Mouse (Mus musculus): Measurements from ENCODE around the gene Arl9.

- TF ChIP-seq CTCF (IDR thresholded peaks at IDR 0.05; ENCODE audit: low read depth) (no peak), EP300 (IDR thresholded peaks at IDR 0.05; ENCODE audit: low read depth) (peak; percentile 82)
Observed at GRCm38 (mm10) chr5:77011082-77011481, 7.2 kb downstream of the Arl9 start.

Data from liver, embryonic 14.5 days (tissue).